Mouse (Mus musculus): ENCODE data around the gene Mrps17.

Gene Mrps17

DNA sequence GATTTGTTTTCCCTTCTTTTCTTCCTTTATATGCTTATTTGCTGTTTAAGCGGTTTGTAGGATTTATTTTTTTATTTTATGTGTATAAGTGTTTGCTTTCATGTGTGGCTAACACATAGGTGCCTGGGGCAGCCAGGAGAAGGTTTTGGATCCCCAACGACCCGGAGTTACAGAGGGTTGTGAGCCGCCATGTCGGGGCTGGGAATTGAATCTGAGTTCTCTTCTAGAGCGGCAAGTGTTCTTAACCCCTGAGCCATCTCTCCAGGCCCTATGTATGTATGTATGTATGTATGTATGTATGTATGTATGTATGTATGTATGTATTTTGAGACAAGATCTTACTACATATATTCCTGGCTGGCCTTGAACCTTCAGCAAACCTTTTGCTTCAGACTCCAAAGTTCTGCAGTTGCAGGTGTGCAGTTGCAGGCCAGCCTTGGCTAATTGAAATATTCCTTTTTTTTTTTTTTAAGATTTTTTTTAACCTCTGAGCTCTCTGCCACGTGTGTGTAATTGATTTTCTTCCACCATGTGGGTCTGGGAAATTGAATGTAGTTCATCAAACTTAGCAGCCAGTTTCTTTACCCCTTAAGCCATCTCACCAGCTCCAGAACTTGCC lies 10.6 kb downstream of the Mrps17 start:
- TF ChIP-seq POU5F1 (IDR thresholded peaks at IDR 0.05; ENCODE audit: borderline replicate concordance, low read length), result no peak
- TF ChIP-seq NANOG (IDR thresholded peaks at IDR 0.05; ENCODE audit: borderline replicate concordance, low read length), result no peak
- TF ChIP-seq CTCF (conservative IDR thresholded peaks at IDR 0.05; ENCODE audit: low read length), result no peak
- Histone ChIP-seq H3K9me3 (ENCODE audit: low read length) (no peaks in the 10 kb centered on the region), H3K4me3 (replicated peaks; ENCODE audit: low read length) (peak overlapping the region; percentile 84), H3K36me3 (ENCODE audit: insufficient read depth, low read length) (peaks cover 5% of the 10 kb centered on the region; the same call in 1 of the 2 replicates), H3K4me1 (replicated peaks; ENCODE audit: low read depth, low read length) (peaks cover 72% of the 10 kb centered on the region), H3K27me3 (ENCODE audit: insufficient read depth, low read length) (no peaks in the 10 kb centered on the region)

GRCm38 (mm10) chr5:129726784-129727183 lies 11.5 kb downstream of the Mrps17 start:
- H3K4me3 ChIP-seq (replicated peaks; ENCODE audit: low read length), result peak overlapping the region; percentile 84
- peaks cover 77% of the 10 kb centered on the region for H3K4me1 ChIP-seq (replicated peaks; ENCODE audit: low read depth, low read length)
- H3K36me3 ChIP-seq (ENCODE audit: insufficient read depth, low read length), result peaks cover 5% of the 10 kb centered on the region; the same call in 1 of the 2 replicates
- H3K9me3 ChIP-seq (ENCODE audit: low read length), result no peaks in the 10 kb centered on the region
- TF ChIP-seq CTCF (conservative IDR thresholded peaks at IDR 0.05; ENCODE audit: low read length), result no peak
- no peak for TF ChIP-seq POU5F1 (IDR thresholded peaks at IDR 0.05; ENCODE audit: borderline replicate concordance, low read length)
- no peak for TF ChIP-seq NANOG (IDR thresholded peaks at IDR 0.05; ENCODE audit: borderline replicate concordance, low read length)
- no peaks in the 10 kb centered on the region for H3K27me3 ChIP-seq (ENCODE audit: insufficient read depth, low read length)

- Histone ChIP-seq H3K4me3 (replicated peaks; ENCODE audit: low read length) (peak overlapping the region; percentile 26), H3K4me1 (replicated peaks; ENCODE audit: low read depth, low read length) (peaks cover 63% of the 10 kb centered on the region), H3K9me3 (ENCODE audit: low read length) (no peaks in the 10 kb centered on the region), H3K36me3 (ENCODE audit: insufficient read depth, low read length) (peaks cover 5% of the 10 kb centered on the region; the same call in 1 of the 2 replicates), H3K27me3 (ENCODE audit: insufficient read depth, low read length) (no peaks in the 10 kb centered on the region)
- TF ChIP-seq NANOG (IDR thresholded peaks at IDR 0.05; ENCODE audit: borderline replicate concordance, low read length) (no peak), CTCF (conservative IDR thresholded peaks at IDR 0.05; ENCODE audit: low read length) (no peak), POU5F1 (IDR thresholded peaks at IDR 0.05; ENCODE audit: borderline replicate concordance, low read length) (no peak)
These were observed 14.0 kb downstream of the Mrps17 start for GRCm38 (mm10) chr5:129729286-129729685.

- peaks cover 69% of the 10 kb centered on the region for H3K4me1 ChIP-seq (replicated peaks; ENCODE audit: low read depth, low read length)
- H3K36me3 ChIP-seq (ENCODE audit: insufficient read depth, low read length), result peaks cover 5% of the 10 kb centered on the region; the same call in 1 of the 2 replicates
- peak overlapping the region; percentile 58 for H3K4me3 ChIP-seq (replicated peaks; ENCODE audit: low read length)
- H3K27me3 ChIP-seq (ENCODE audit: insufficient read depth, low read length), result no peaks in the 10 kb centered on the region
- no peaks in the 10 kb centered on the region for H3K9me3 ChIP-seq (ENCODE audit: low read length)
- TF ChIP-seq NANOG (IDR thresholded peaks at IDR 0.05; ENCODE audit: borderline replicate concordance, low read length) (no peak), POU5F1 (IDR thresholded peaks at IDR 0.05; ENCODE audit: borderline replicate concordance, low read length) (no peak), CTCF (conservative IDR thresholded peaks at IDR 0.05; ENCODE audit: low read length) (no peak)
These were observed 15.0 kb downstream of the Mrps17 start for GRCm38 (mm10) chr5:129730344-129730743.

DNA sequence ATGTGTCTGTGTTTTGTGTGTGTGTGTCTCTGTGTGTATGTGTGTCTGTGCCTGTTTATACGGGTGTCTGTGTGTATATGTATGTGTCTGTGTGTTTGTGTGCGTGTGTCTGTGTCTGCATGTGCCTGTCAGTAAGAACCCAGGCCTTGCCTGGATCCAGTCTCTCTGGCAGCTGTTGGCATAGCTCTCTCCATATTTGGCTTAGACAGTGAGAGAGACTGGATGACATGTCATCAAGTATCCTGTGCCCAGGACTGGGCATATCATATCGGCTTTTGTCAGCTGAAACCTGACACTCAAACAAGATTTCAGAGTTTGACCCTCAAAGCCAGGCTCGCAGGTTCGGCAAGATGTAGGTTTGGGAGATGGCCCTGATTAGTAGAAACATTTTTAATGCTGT lies 15.7 kb downstream of the Mrps17 start:
- no peaks in the 10 kb centered on the region for H3K9me3 ChIP-seq (ENCODE audit: low read length)
- no peak overlapping the region for H3K4me3 ChIP-seq (replicated peaks; ENCODE audit: low read length)
- H3K27me3 ChIP-seq (ENCODE audit: insufficient read depth, low read length), result no peaks in the 10 kb centered on the region
- peaks cover 68% of the 10 kb centered on the region for H3K4me1 ChIP-seq (replicated peaks; ENCODE audit: low read depth, low read length)
- peaks cover 5% of the 10 kb centered on the region; the same call in 1 of the 2 replicates for H3K36me3 ChIP-seq (ENCODE audit: insufficient read depth, low read length)
- no peak for TF ChIP-seq POU5F1 (IDR thresholded peaks at IDR 0.05; ENCODE audit: borderline replicate concordance, low read length)
- no peak for TF ChIP-seq CTCF (conservative IDR thresholded peaks at IDR 0.05; ENCODE audit: low read length)
- no peak for TF ChIP-seq NANOG (IDR thresholded peaks at IDR 0.05; ENCODE audit: borderline replicate concordance, low read length)

DNA sequence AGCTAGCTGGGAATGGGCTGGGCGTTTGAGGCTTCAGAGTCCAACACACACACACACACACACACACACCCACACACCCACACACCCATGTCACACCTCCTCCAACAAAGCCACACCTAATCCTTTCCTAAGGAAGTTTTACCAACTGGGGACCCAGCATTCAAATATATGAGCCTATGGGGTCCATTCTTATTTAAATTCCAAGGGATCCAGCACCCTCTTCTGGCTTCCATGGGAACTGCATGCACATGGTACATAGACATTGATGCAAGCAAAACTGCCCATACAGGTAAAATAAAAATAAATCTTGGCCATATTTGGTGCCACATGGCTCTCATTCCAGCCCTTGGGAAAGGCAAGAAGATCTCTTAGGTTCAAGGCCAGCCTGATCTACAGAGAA lies 25.7 kb downstream of the Mrps17 start:
- no peak overlapping the region for H3K4me3 ChIP-seq (replicated peaks; ENCODE audit: low read length)
- H3K9me3 ChIP-seq (ENCODE audit: low read length), result no peaks in the 10 kb centered on the region
- no peaks in the 10 kb centered on the region for H3K27me3 ChIP-seq (ENCODE audit: insufficient read depth, low read length)
- TF ChIP-seq POU5F1 (IDR thresholded peaks at IDR 0.05; ENCODE audit: borderline replicate concordance, low read length) (peak; percentile 38; the same call in 1 of the 2 replicates), CTCF (conservative IDR thresholded peaks at IDR 0.05; ENCODE audit: low read length) (peak; percentile 66), NANOG (IDR thresholded peaks at IDR 0.05; ENCODE audit: borderline replicate concordance, low read length) (no peak)
- H3K4me1 ChIP-seq (replicated peaks; ENCODE audit: low read depth, low read length), result peaks cover 4% of the 10 kb centered on the region
- peaks cover 54% of the 10 kb centered on the region for H3K36me3 ChIP-seq (ENCODE audit: insufficient read depth, low read length)

DNA sequence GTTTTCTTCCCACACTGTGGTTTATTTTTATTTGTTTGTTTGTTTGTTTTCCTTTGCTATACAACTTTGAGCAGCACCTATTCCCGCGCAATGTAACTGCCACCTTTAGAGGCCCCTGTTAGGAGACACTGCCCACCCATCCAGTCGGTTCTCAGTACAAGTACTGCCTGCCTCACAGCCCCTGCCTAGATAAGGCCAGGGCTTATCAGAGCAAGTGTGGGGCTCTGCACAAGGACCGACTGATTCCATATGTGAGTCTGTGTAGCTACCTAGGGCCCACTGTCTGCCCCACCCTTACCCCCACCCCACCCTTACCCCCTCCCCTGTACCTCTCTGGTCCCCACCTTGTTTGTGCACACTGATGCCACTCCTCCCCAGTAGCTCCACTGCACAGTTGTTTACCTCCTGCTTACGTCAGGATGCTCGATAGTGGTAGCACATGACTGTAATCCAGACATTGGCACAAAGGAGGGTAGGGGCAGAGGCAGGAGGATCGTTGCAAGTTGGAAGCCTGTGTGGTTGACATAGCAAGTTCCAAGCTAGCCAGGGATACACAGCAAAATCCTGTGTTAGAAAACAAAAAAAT lies 27.7 kb downstream of the Mrps17 start:
- peaks cover 58% of the 10 kb centered on the region for H3K36me3 ChIP-seq (ENCODE audit: insufficient read depth, low read length)
- no peak for TF ChIP-seq NANOG (IDR thresholded peaks at IDR 0.05; ENCODE audit: borderline replicate concordance, low read length)
- H3K4me1 ChIP-seq (replicated peaks; ENCODE audit: low read depth, low read length), result peaks cover 4% of the 10 kb centered on the region
- no peaks in the 10 kb centered on the region for H3K9me3 ChIP-seq (ENCODE audit: low read length)
- H3K4me3 ChIP-seq (replicated peaks; ENCODE audit: low read length), result no peak overlapping the region
- no peaks in the 10 kb centered on the region for H3K27me3 ChIP-seq (ENCODE audit: insufficient read depth, low read length)

- H3K27me3 ChIP-seq (ENCODE audit: insufficient read depth, low read length), result no peaks in the 10 kb centered on the region
- peaks cover 4% of the 10 kb centered on the region for H3K4me1 ChIP-seq (replicated peaks; ENCODE audit: low read depth, low read length)
- H3K36me3 ChIP-seq (ENCODE audit: insufficient read depth, low read length), result peaks cover 65% of the 10 kb centered on the region
- TF ChIP-seq CTCF (conservative IDR thresholded peaks at IDR 0.05; ENCODE audit: low read length) (no peak), NANOG (IDR thresholded peaks at IDR 0.05; ENCODE audit: borderline replicate concordance, low read length) (no peak)
- H3K9me3 ChIP-seq (ENCODE audit: low read length), result no peaks in the 10 kb centered on the region
- H3K4me3 ChIP-seq (replicated peaks; ENCODE audit: low read length), result no peak overlapping the region
These were observed 28.8 kb downstream of the Mrps17 start for GRCm38 (mm10) chr5:129744050-129744449.

GRCm38 (mm10) chr5:129756886-129757285 lies 41.6 kb downstream of the Mrps17 start:
- H3K4me3 ChIP-seq (replicated peaks; ENCODE audit: low read length), result peak overlapping the region; percentile 32
- H3K27me3 ChIP-seq (ENCODE audit: insufficient read depth, low read length), result no peaks in the 10 kb centered on the region
- H3K36me3 ChIP-seq (ENCODE audit: insufficient read depth, low read length), result peaks cover 49% of the 10 kb centered on the region
- TF ChIP-seq POU5F1 (IDR thresholded peaks at IDR 0.05; ENCODE audit: borderline replicate concordance, low read length), result no peak
- TF ChIP-seq NANOG (IDR thresholded peaks at IDR 0.05; ENCODE audit: borderline replicate concordance, low read length), result no peak
- TF ChIP-seq CTCF (conservative IDR thresholded peaks at IDR 0.05; ENCODE audit: low read length), result no peak
- peaks cover 56% of the 10 kb centered on the region for H3K4me1 ChIP-seq (replicated peaks; ENCODE audit: low read depth, low read length)
- no peaks in the 10 kb centered on the region for H3K9me3 ChIP-seq (ENCODE audit: low read length)
